Mouse (Mus musculus) G1E (cell line): Measurements from ENCODE around the gene Olfr554. TPM values are rescaled to one million over a fixed set of nuclear protein-coding genes. Genes with fewer than 3 reads are reported as not detected.
"Not testable (repeated sequence)": the region's sequence is repeated elsewhere in the genome, so short reads cannot be mapped to it uniquely, and the experiment has no call there.

Experiments
- ATAC-seq: 2 replicates; pipeline ENCODE4 v1.8.0; 2016; ENCODE audit warnings: mild to moderate bottlenecking; ENCODE audit not compliant: insufficient number of reproducible peaks, poor library complexity, low FRiP score, severe bottlenecking; ENCODE audit errors: extremely low read depth
- DNase-seq: peaks from one replicate; pipeline ENCODE4 v3.0.0; 2012; ENCODE audit warnings: low spot score
- H3K27me3 ChIP-seq: 2 replicates; pipeline ENCODE4 v1.6.1; 2012; ENCODE audit warnings: mild to moderate bottlenecking, low read length, inconsistent platforms; ENCODE audit not compliant: insufficient read depth
- H3K36me3 ChIP-seq: replicated peaks from 2 replicates; pipeline ENCODE3; 2012; ENCODE audit warnings: mild to moderate bottlenecking, inconsistent platforms
- H3K4me1 ChIP-seq: 2 replicates; pipeline ENCODE4 v1.6.1; 2012; ENCODE audit warnings: low read depth, low read length, inconsistent platforms, mixed read lengths; ENCODE audit not compliant: insufficient read depth
- H3K4me3 ChIP-seq: 2 replicates; pipeline ENCODE4 v1.5.1; 2012; ENCODE audit warnings: low read depth, mild to moderate bottlenecking, inconsistent platforms, low read length, moderate library complexity, mixed read lengths
- H3K9me3 ChIP-seq: replicated peaks from 2 replicates; pipeline ENCODE4 v1.6.1; 2012; ENCODE audit warnings: inconsistent platforms
- CTCF ChIP-seq: IDR thresholded peaks from 2 replicates; pipeline ENCODE4 v1.5.1; 2012; ENCODE audit warnings: low read depth, low read length, inconsistent platforms, mixed read lengths
- GATA1 ChIP-seq: IDR thresholded peaks from 2 replicates; pipeline ENCODE4 v1.6.1; 2012; ENCODE audit warnings: borderline replicate concordance, low read length, inconsistent platforms, mixed read lengths
- GATA2 ChIP-seq: IDR thresholded peaks from 2 replicates; pipeline ENCODE4 v1.6.1; 2012; ENCODE audit warnings: low read depth, low read length, inconsistent platforms, borderline replicate concordance
- POLR2AphosphoS5 ChIP-seq: IDR thresholded peaks from 2 replicates; pipeline ENCODE4 v1.6.1; 2012; ENCODE audit warnings: low read depth, low read length, inconsistent platforms; ENCODE audit not compliant: insufficient replicate concordance
- TAL1 ChIP-seq: conservative IDR thresholded peaks from 2 replicates; pipeline ENCODE4 v1.6.1; 2012; ENCODE audit warnings: low read depth, low read length, inconsistent platforms, mixed read lengths
- polyA plus RNA-seq: library from polyadenylated mRNA; stranded (reverse); fragments of >175 nt; gene quantifications from 2 replicates; pipeline ENCODE4 v1.2.3, GENCODE M21; 2012
- total RNA-seq, 2 experiments: library from RNA; stranded (forward) in 1 of 2; stranded (reverse) in 1 of 2; fragments of 200-1000 nt in 1 of 2; fragments of >200 nt in 1 of 2; fragmentation: Nextera tagmentation in 1 of 2; gene quantifications; 2 replicates each; pipeline ENCODE4 v1.2.3; 2014 to 2017

The Olfr554 gene
- total RNA-seq (2014; fragmentation: Nextera tagmentation) (not detected in 2 replicates), total RNA-seq (2017) (0.06 and 0.16 TPM in 2 replicates), polyA plus RNA-seq (not detected in 2 replicates)

DNA sequence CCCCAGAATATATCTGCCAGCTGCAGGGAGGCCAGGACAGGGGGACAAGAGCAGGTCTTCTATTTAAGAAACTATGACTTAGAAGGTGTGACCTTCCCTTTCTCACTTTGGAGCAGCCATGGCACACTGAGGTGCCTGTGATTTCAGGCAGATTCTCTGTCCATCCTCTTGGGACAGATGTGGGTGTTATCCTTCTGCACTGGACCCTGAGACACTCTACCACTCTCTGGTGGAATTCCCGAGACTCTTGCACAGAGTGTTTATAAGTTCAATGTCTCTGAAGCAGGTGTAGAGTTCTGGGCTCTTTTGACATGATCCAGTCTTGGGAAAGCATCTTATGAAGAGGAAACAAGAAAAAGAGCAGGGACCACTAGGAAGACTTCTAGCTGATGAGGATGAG, at the start of gene Olfr554:
TSS of gene Olfr554 (plus strand) at position 301 of the 400 bp plus-strand sequence.
- Histone ChIP-seq H3K4me1 (no peaks in the 10 kb centered on the region), H3K9me3 (no peaks in the 10 kb centered on the region), H3K4me3 (no peak within 1 kb of the TSS), H3K36me3 (no peaks in the 10 kb centered on the region), H3K27me3 (no peaks in the 10 kb centered on the region)
- DNase-seq (no peak), ATAC-seq (no peak)
- no peak for TF ChIP-seq TAL1
- TF ChIP-seq GATA1: no peak
- no peak for TF ChIP-seq CTCF
- no peak for TF ChIP-seq POLR2AphosphoS5
- TF ChIP-seq GATA2: no peak

DNA sequence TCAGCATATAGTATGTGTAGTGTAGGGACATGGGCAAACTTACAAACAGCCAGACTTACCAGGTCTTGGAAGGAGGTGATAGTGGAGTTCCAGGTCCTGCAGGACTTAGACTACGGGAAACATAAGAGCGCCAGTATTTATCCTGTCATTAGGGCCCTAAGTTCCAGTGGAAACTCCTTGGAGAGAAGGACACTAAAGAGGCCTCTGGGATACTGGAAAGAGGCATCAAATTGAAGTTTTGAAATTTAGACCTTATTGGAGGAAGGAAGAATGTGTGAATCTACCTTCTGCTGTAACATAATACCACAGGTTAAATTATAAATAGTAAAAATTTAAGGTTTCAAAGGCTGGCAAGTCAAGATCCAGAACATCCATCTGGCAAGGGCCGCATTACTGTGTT, 46.4 kb upstream of the Olfr554 start, which contains the start of gene Olfr551:
TSS of gene Olfr551 (minus strand) at position 101 of the 400 bp plus-strand sequence.
- Histone ChIP-seq H3K36me3 (no peaks in the 10 kb centered on the region), H3K4me3 (no peak within 1 kb of the TSS), H3K4me1 (no peaks in the 10 kb centered on the region), H3K9me3 (no peaks in the 10 kb centered on the region), H3K27me3 (no peaks in the 10 kb centered on the region)
- DNase-seq (no peak), ATAC-seq (no peak)
- TF ChIP-seq TAL1 (no peak), POLR2AphosphoS5 (no peak), GATA2 (no peak), CTCF (no peak), GATA1 (no peak)

DNA sequence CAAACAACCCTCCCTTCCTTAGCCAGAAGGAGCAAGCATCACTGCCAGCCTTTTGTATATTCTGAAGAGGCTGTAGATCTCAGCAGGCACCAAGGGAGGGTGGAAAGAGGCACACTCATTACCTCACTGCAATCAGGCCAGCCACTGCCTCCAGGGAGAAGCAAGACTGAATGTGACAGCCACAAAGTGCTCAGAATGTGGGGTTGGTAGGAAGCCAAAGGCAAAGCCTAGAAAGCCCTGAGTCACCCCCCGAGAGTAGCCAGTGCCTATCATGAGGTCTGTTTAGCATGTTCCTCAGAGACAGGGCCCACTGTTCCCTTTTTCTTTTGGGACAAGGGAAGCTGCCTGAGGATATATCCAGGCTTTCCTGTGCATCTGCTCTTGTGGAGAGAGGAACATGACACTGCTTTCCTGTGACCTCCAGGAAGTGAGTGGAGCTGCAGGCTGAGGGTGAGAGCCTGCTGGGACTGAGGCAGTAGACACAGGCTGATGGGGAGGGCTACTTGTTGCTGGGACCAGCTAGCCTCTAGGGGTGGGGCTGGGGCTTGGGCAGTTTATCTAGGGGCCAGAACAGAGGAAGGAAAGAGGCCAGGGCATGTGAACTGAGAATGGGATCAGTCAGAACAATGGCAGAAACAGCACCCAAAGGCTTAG, 40.7 kb upstream of the Olfr554 start, which contains the start of gene Olfr552:
TSS of gene Olfr552 (plus strand) at position 393 of the 654 bp plus-strand sequence.
- Histone ChIP-seq H3K27me3 (peaks cover 4% of the 10 kb centered on the region; the same call in 1 of the 2 replicates), H3K4me1 (no peaks in the 10 kb centered on the region), H3K4me3 (no peak within 1 kb of the TSS), H3K9me3 (no peaks in the 10 kb centered on the region), H3K36me3 (no peaks in the 10 kb centered on the region)
- TF ChIP-seq GATA1: no peak
- no peak for TF ChIP-seq POLR2AphosphoS5
- no peak for TF ChIP-seq CTCF
- no peak for TF ChIP-seq TAL1
- no peak for TF ChIP-seq GATA2
- ATAC-seq: no peak
- DNase-seq: no peak

DNA sequence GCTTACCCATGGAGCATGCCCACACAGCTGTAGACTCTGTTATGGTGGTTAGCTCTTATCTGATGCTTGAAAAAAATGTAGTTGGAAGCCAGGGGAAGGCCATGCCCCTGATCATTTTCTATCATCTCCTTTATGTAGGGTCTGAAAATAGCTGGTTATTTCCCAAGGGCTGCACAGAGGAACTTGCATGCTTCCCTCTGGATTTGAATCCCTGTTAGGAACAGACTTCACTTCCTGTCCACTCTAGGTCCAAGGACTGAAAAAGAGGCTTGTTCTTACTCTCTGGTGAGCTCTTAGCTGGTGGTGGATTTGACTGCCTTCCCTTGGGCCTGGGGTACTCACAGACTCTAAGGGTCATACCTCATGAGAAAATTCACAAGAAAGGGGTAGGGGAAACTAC, 20.1 kb upstream of the Olfr554 start, which contains the start of gene Olfr553:
TSS of gene Olfr553 (minus strand) at position 101 of the 400 bp plus-strand sequence.
- TF ChIP-seq TAL1 (no peak), GATA2 (no peak), POLR2AphosphoS5 (no peak), CTCF (no peak), GATA1 (no peak)
- no peaks in the 10 kb centered on the region for H3K9me3 ChIP-seq
- ATAC-seq (no peak), DNase-seq (no peak)
- no peaks in the 10 kb centered on the region for H3K36me3 ChIP-seq
- H3K4me3 ChIP-seq: no peak within 1 kb of the TSS
- H3K4me1 ChIP-seq: no peaks in the 10 kb centered on the region
- no peaks in the 10 kb centered on the region for H3K27me3 ChIP-seq

DNA sequence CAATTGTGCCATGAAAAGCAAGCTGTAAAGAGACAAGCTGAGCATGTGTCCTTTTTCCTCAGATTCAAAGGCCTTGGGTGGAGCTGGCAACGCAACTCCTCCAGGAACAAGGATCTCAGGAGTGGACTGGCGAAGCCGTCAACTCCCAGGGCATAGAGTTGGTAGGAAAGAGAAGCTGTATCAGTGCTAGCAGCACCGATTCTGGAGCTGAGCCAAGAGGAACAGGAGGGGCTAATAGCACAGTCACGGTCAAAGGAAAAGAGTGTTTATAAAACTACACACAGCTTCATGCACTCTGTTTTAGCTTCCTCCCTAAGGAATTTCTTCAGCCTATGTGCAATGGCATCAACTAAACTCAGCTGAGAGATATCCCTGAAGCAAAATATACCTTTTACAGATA, 18.6 kb upstream of the Olfr554 start:
- no peak for ATAC-seq
- Histone ChIP-seq H3K36me3 (no peaks in the 10 kb centered on the region), H3K9me3 (no peaks in the 10 kb centered on the region), H3K4me1 (no peaks in the 10 kb centered on the region), H3K4me3 (no peak overlapping the region), H3K27me3 (no peaks in the 10 kb centered on the region)
- no peak for TF ChIP-seq POLR2AphosphoS5
- no peak for TF ChIP-seq GATA1
- TF ChIP-seq CTCF: no peak
- no peak for TF ChIP-seq GATA2
- no peak for TF ChIP-seq TAL1
- DNase-seq: no peak

DNA sequence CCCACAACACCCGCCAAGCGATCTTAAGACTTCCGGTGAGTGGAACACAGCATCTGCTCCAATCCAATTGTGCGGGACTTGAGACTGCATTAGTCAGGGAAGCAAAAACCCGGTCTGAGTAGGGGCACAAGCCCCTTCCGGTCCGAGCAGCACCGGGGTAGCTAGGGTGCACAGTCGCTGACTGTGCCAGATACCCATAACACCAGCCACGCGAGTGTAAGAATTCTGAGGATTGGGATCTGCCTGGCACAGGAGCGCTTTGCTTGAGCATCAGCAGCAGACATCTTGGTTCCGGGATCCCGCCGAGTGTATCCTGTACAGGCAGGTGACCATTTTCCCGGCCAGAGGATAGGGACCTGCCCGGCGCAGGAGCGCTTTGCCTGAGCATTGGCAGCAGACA, 17.9 kb upstream of the Olfr554 start:
- ATAC-seq, DNase-seq: not testable (repeated sequence)

DNA sequence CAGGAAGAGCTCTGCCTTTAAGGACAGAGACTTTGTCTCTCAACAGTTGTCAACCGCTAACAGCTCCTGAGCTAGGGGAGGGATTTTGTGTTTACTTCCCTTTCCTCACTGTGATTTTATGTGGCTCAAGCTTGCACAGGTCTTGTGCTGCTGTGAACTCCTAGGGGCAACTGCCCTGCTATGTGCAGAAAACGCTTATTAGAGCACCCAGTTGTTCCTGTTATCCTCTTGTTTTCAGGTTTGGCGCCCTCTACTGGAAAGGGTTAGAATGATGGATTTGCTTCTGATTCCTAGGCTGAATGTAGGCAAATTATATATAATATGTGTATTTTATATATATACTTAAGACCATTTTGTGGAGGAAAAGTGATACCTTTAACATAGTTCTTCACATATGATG, 1.6 kb upstream of the Olfr554 start:
- no peak for TF ChIP-seq POLR2AphosphoS5
- 0 out of 2 replicates have a peak, but pooled peaks have one; percentile 9 for TF ChIP-seq CTCF
- no peak for TF ChIP-seq TAL1
- no peaks in the 10 kb centered on the region for H3K4me1 ChIP-seq
- no peaks in the 10 kb centered on the region for H3K27me3 ChIP-seq
- no peaks in the 10 kb centered on the region for H3K36me3 ChIP-seq
- peak; percentile 2 for DNase-seq
- no peaks in the 10 kb centered on the region for H3K9me3 ChIP-seq
- ATAC-seq: no peak
- no peak overlapping the region for H3K4me3 ChIP-seq

More for the DNA sequence above, 17.9 kb upstream of the Olfr554 start:
- H3K9me3 ChIP-seq, H3K4me3 ChIP-seq, H3K27me3 ChIP-seq, H3K36me3 ChIP-seq, H3K4me1 ChIP-seq: not testable (repeated sequence)

DNA sequence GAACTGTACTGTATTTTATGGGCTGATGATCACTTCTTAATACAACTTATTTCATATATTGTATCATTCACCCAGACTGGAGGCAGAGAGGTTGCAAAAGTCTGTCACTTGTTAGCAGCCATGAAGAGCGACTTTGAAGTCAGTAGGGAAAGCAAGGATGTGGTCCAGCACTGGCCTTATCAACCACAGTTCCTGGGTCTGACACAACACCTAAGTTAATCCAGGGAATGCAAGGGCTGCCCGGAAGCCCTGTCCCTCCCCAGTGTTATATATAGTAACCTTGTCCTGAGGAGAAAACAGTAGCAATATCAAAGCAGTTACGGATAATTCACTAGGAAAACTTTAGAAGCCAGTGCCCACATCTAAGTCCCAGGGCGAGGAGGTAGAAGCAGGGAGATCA, 6.7 kb downstream of the Olfr554 start:
- H3K36me3 ChIP-seq, H3K4me1 ChIP-seq, H3K4me3 ChIP-seq, ATAC-seq, H3K27me3 ChIP-seq, DNase-seq, H3K9me3 ChIP-seq: not testable (repeated sequence)
